Mouse (Mus musculus) MEL (cell line): ENCODE data around the gene Hadha.

Experiments used
- EP300 ChIP-seq, 2 experiments: IDR thresholded peaks; 2 replicates each; pipeline ENCODE4 v1.6.1; 2011; ENCODE audit warnings: improper control_type of control experiment in 2 of 2, low read length in 2 of 2, low read depth in 1 of 2, mild to moderate bottlenecking in 1 of 2
- MYB ChIP-seq: IDR thresholded peaks from 2 replicates; pipeline ENCODE4 v1.6.1; 2011; ENCODE audit warnings: mild to moderate bottlenecking, low read depth, low read length, improper control_type of control experiment
- POLR2A ChIP-seq, 2 experiments: IDR thresholded peaks; 2 replicates each; pipeline ENCODE4 v1.6.1; 2011 to 2012; ENCODE audit warnings: low read length in 2 of 2, mild to moderate bottlenecking in 2 of 2, control low read depth in 1 of 2, improper control_type of control experiment in 1 of 2, low read depth in 1 of 2, moderate library complexity in 1 of 2; ENCODE audit not compliant: control insufficient read depth in 1 of 2, insufficient read depth in 1 of 2, poor library complexity in 1 of 2

DNA sequence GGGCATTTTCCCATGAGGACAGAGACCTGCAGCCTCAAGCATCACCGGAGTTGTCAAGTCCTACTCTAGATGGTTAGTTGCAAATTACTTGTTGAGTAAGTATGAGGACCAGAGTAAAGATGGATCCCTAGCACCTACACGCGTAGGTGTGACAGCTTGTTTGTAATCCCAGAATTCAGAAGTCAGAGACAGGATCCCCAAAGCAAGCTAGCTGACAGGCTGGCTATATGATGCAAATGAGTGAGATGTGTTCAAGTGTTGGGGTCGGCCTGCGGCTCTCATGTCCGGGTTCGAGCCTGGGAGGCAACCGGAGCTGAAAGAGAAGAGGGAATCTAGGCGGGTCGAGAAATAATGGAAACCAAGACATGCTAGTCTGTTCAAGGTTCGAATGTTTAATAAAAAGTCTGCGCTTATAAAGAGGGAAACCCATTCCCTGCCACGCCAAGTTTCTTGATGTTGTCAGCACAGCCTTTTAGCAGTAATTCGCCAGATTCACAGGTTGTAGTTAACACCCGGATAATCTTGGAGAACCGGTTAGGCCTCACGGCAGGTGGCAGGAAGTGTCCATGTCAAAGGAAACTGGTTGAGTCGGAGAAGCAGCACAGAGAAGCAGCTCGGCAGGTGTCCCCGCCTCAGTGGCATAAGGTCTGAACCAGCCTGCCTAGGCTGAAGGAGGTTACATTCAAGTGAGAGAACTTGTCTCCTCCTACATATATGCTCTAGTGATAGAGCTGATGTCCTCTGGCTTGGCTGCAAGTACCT is 18.1 kb upstream of the Hadha start:
- no peak for TF ChIP-seq MYB
- no peak for TF ChIP-seq EP300 (IDR thresholded peaks at IDR 0.05; ENCODE audit: low read depth in 1 of 2, low read length in 2 of 2)
- no peak for TF ChIP-seq POLR2A (IDR thresholded peaks at IDR 0.05; ENCODE audit: control insufficient read depth in 1 of 2, insufficient read depth in 1 of 2, low read depth in 1 of 2, low read length in 2 of 2, poor library complexity in 1 of 2)
